ENCODE assay signal across 10 mouse cellular contexts in the genomic region with DNA sequence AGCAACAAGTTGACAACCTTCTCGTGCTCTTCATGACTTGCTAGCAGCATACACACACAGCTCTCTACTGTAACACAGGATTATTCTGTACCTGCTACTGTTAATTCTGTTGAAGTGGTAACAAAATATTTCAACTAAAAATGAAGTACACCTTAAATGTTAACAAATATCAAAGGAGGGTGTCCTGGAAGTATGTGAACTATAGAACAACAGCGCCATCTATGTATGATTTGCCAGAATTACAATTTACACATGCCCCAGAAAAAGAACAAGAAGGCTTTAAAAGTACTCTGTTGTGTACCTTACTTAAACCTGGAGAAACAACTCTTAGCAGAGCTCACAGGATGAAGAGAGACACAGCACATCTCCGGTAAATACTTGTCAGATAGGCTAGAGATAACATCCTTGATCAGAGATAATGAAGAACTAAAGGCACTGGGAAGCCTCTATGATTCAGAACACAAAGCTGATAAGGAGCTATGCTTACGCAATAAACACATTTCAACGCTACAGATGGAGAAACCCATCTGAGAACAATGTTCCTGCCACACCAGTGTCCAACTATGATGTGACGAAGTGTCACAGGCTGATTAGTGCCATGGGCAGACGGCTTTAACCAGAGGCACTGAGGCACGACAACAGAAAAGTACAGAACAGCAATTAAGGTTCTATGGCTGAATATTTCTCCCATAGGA. TPM values are rescaled to one million over a fixed set of nuclear protein-coding genes. Genes with fewer than 3 reads are reported as not detected.
DNase-seq lines count a peak whose midpoint lies in the region; ATAC-seq and TF ChIP-seq lines count a peak whose summit lies in the region.
"Had no signal": no experiment of that assay in that cellular context is flagged by ENCODE, and none has a peak within 500 bp of the region (broad histone marks: within the 10 kb centered on the region; RNA-seq: fewer than 3 reads in every experiment).

No protein-coding gene starts in this region.

- peak; percentile 68 for DNase-seq in cerebellum, adult 9-10 months
- DNase-seq in cerebellum, adult 11-12 months, result no peak
- peak; percentile 30 for DNase-seq in liver, adult 2 months (ENCODE audit: extremely low read depth, low read depth, low spot score)
- no peak for DNase-seq in liver, embryonic 11.5 days (ENCODE audit: low spot score)
- peak; percentile 21 for DNase-seq in c-Kit-negative CD71-positive TER-119-positive erythroid progenitor cells, embryonic 14.5 days (ENCODE audit: low read depth, low spot score)
- DNase-seq in layer of hippocampus, adult 8-10 months (ENCODE audit: low spot score in 2 of 2), result no peak
- DNase-seq in natural killer cell, adult 2 months (ENCODE audit: low spot score in 2 of 2), result no peak

- H3K9ac ChIP-seq in liver, adult 2 months (ENCODE audit: low read depth, low read length), result no peak overlapping the region
- no peak overlapping the region for H3K9ac ChIP-seq in liver, embryonic 11.5 days (ENCODE audit: low read depth, low read length)
- H3K9ac ChIP-seq: neural tube, embryonic 13.5 days had no signal

- no peak for ATAC-seq in liver, embryonic 11.5 days (replicated peaks; ENCODE audit: low FRiP score)

- H3K4me2 ChIP-seq in liver, embryonic 11.5 days, result no peak overlapping the region
- no peak overlapping the region for H3K4me2 ChIP-seq in myocyte (ENCODE audit: low read depth)
- H3K4me2 ChIP-seq: neural tube, embryonic 13.5 days had no signal

- no peaks in the 10 kb centered on the region for H3K27me3 ChIP-seq in liver, adult 2 months (ENCODE audit: control insufficient read depth, insufficient read depth, low read length)
- no peaks in the 10 kb centered on the region for H3K27me3 ChIP-seq in liver, embryonic 11.5 days (replicated peaks; ENCODE audit: control insufficient read depth, insufficient read depth, low read length)
- no peaks in the 10 kb centered on the region for H3K27me3 ChIP-seq in myocyte (ENCODE audit: control insufficient read depth, insufficient read depth, insufficient read length)
- H3K27me3 ChIP-seq: neural tube, embryonic 13.5 days had no signal

- H3K9me3 ChIP-seq in liver, embryonic 11.5 days (ENCODE audit: control insufficient read depth, low read length), result no peaks in the 10 kb centered on the region

- H3K79me2 ChIP-seq in liver, adult 2 months (ENCODE audit: control insufficient read depth, insufficient read depth, low read length), result 0 out of 2 replicates have a peak, but pooled peaks cover 2% of the 10 kb centered on the region
- H3K79me2 ChIP-seq in myocyte (ENCODE audit: control insufficient read depth, insufficient read depth), result no peaks in the 10 kb centered on the region

- WGBS in liver, adult 2 months, result 59% methylated on average over 8 of the region's 8 CpGs
- WGBS in liver, embryonic 11.5 days, result 70% methylated on average over 8 of the region's 8 CpGs

- H3K36me3 ChIP-seq in liver, adult 2 months (ENCODE audit: control insufficient read depth, insufficient read depth, low read length), result peaks cover 72% of the 10 kb centered on the region
- peaks cover 36% of the 10 kb centered on the region for H3K36me3 ChIP-seq in liver, embryonic 11.5 days (ENCODE audit: control insufficient read depth, insufficient read depth, low read length)
- peaks cover 61% of the 10 kb centered on the region for H3K36me3 ChIP-seq in myocyte (ENCODE audit: control insufficient read depth, insufficient read depth)

- TF ChIP-seq CTCF in liver, adult 2 months (IDR thresholded peaks at IDR 0.05; ENCODE audit: low read depth, low read length), result peak; percentile 51

- H3ac ChIP-seq in myocyte (ENCODE audit: control insufficient read depth, insufficient read length), result no peak overlapping the region

- H3K4me1 ChIP-seq in liver, adult 2 months (ENCODE audit: control insufficient read depth, insufficient read depth, low read length), result no peaks in the 10 kb centered on the region
- H3K4me1 ChIP-seq in liver, embryonic 11.5 days (replicated peaks; ENCODE audit: control insufficient read depth, insufficient read depth, low read length), result no peaks in the 10 kb centered on the region
- H3K4me1 ChIP-seq: neural tube, embryonic 13.5 days had no signal

- no peak overlapping the region for H3K27ac ChIP-seq in liver, adult 2 months (replicated peaks; ENCODE audit: insufficient read depth, low read depth, low read length)
- no peak overlapping the region for H3K27ac ChIP-seq in liver, embryonic 11.5 days (ENCODE audit: low read depth, low read length)
- H3K27ac ChIP-seq: neural tube, embryonic 13.5 days had no signal

- no peak for TF ChIP-seq POLR2A in liver, adult 2 months (IDR thresholded peaks at IDR 0.05; ENCODE audit: extremely low read depth, insufficient read depth, low read length)
- TF ChIP-seq POLR2A in myocyte (IDR thresholded peaks at IDR 0.05; ENCODE audit: insufficient read length, low read depth), result no peak

- no peak overlapping the region for H3K4me3 ChIP-seq in liver, adult 2 months (ENCODE audit: insufficient read depth, low read depth, low read length)
- no peak overlapping the region for H3K4me3 ChIP-seq in liver, embryonic 11.5 days (ENCODE audit: low read depth, low read length)
- no peak overlapping the region for H3K4me3 ChIP-seq in myocyte
- H3K4me3 ChIP-seq: neural tube, embryonic 13.5 days had no signal

TF ChIP-seq in myocyte, 11 proteins besides CTCF, POLR2A, EP300 and RAD21:
- TF ChIP-seq SRF (IDR thresholded peaks at IDR 0.05; ENCODE audit: control insufficient read depth, insufficient read length, low read depth), result no peak
- TF ChIP-seq CEBPB (IDR thresholded peaks at IDR 0.05; ENCODE audit: insufficient read depth, poor library complexity, severe bottlenecking), result 0 out of 2 replicates have a peak, but pooled peaks have one; percentile 15
- no peak for TF ChIP-seq E2F4 (IDR thresholded peaks at IDR 0.05; ENCODE audit: insufficient read depth)
- TF ChIP-seq MYOG (IDR thresholded peaks at IDR 0.05; ENCODE audit: control insufficient read depth in 1 of 3, insufficient read depth in 1 of 3, insufficient read length in 2 of 3, low read depth in 2 of 3), result no peak
- no peak for TF ChIP-seq TCF3 (IDR thresholded peaks at IDR 0.05; ENCODE audit: insufficient read length, low read depth)
- no peak for TF ChIP-seq POLR2AphosphoS2 (IDR thresholded peaks at IDR 0.05; ENCODE audit: insufficient read length, low read depth)

RNA-seq across cellular contexts. Expression of a gene that starts 19.8 kb away (rescaled TPM):
- total RNA-seq in liver, adult 2 months (2014; rRNA removed), result 111 and 126 TPM in 2 replicates
- 140 and 143 TPM in 2 replicates for polyA plus RNA-seq in liver, adult 2 months (2012; rRNA removed)
- polyA plus RNA-seq in liver, embryonic 11.5 days (2014; fragmentation: Nextera tagmentation; extraction: Ambion mirVana), result 270 and 276 TPM in 2 replicates
- polyA plus RNA-seq in myocyte (2012; fragmentation: generic; extraction: Trizol), result 162 TPM
- 100 to 1,000 TPM; 244 to 286 (median 261) TPM for total RNA-seq in layer of hippocampus, adult 8-10 months (2022)

RNA-seq across cellular contexts. Expression of a gene that starts 31.0 kb away (rescaled TPM):
- not detected in 2 replicates for total RNA-seq in liver, adult 2 months (2014; rRNA removed)
- not detected in 2 replicates for polyA plus RNA-seq in liver, adult 2 months (2012; rRNA removed)
- not detected in 2 replicates for polyA plus RNA-seq in liver, embryonic 11.5 days (2014; fragmentation: Nextera tagmentation; extraction: Ambion mirVana)
- not detected for polyA plus RNA-seq in myocyte (2012; fragmentation: generic; extraction: Trizol)
- total RNA-seq in layer of hippocampus, adult 8-10 months (2022), result not detected
- total RNA-seq: layer of hippocampus, adult 18-20 months had no signal
- polyA plus RNA-seq: neural tube, embryonic 13.5 days had no signal

RNA-seq across cellular contexts. Expression of a gene that starts 42.0 kb away (rescaled TPM):
- not detected in 2 replicates for total RNA-seq in liver, adult 2 months (2014; rRNA removed)
- not detected in 2 replicates for polyA plus RNA-seq in liver, adult 2 months (2012; rRNA removed)
- not detected in 2 replicates for polyA plus RNA-seq in liver, embryonic 11.5 days (2014; fragmentation: Nextera tagmentation; extraction: Ambion mirVana)
- polyA plus RNA-seq in myocyte (2012; fragmentation: generic; extraction: Trizol), result not detected
- not detected for total RNA-seq in layer of hippocampus, adult 8-10 months (2022)
- total RNA-seq: layer of hippocampus, adult 18-20 months had no signal
- polyA plus RNA-seq: neural tube, embryonic 13.5 days had no signal

Comparison
In these comparisons a context has a peak if more than half of its experiments do, and no peak if none do; other contexts are left out.
1. DNase-seq: peak in cerebellum, adult 9-10 months (single experiment), liver, adult 2 months (single experiment) and c-Kit-negative CD71-positive TER-119-positive erythroid progenitor cells, embryonic 14.5 days (single experiment); none in cerebellum, adult 11-12 months (single experiment), liver, embryonic 11.5 days (single experiment), layer of hippocampus, adult 8-10 months (0 of 2) and natural killer cell, adult 2 months (0 of 2).